Mouse (Mus musculus) neural tube, embryonic 12.5 days (tissue): ENCODE results near the gene Cbx7. TPM values are rescaled to one million over a fixed set of nuclear protein-coding genes. Genes with fewer than 3 reads are reported as not detected.

Experiments used
- ATAC-seq: fragments of 200-750 bp; cut with Nextera tagmentation; 2 replicates; pipeline ENCODE4 v1.8.0; 2017; ENCODE audit warnings: low read depth, mild to moderate bottlenecking, moderate TSS enrichment, moderate library complexity; ENCODE audit not compliant: low FRiP score
- H3K27ac ChIP-seq: fragments of 300-500 bp; sonication (generic); 2 replicates; pipeline ENCODE4 v1.5.1; 2016
- H3K27me3 ChIP-seq: fragments of 300-500 bp; sonication (generic); replicated peaks from 2 replicates; pipeline ENCODE4 v1.6.1; 2016; ENCODE audit warnings: mild to moderate bottlenecking
- H3K36me3 ChIP-seq: fragments of 300-500 bp; sonication (generic); 2 replicates; pipeline ENCODE4 v1.6.1; 2016; ENCODE audit warnings: mild to moderate bottlenecking
- H3K4me1 ChIP-seq: fragments of 300-500 bp; sonication (generic); 2 replicates; pipeline ENCODE4 v1.6.1; 2016
- H3K4me2 ChIP-seq: fragments of 300-500 bp; sonication (generic); replicated peaks from 2 replicates; pipeline ENCODE4 v1.6.1; 2016; ENCODE audit warnings: mild to moderate bottlenecking
- H3K4me3 ChIP-seq: fragments of 300-500 bp; sonication (generic); 2 replicates; pipeline ENCODE4 v1.5.1; 2016
- H3K9ac ChIP-seq: fragments of 300-500 bp; sonication (generic); 2 replicates; pipeline ENCODE4 v1.6.1; 2016; ENCODE audit warnings: mild to moderate bottlenecking
- H3K9me3 ChIP-seq: fragments of 300-500 bp; sonication (generic); 2 replicates; pipeline ENCODE4 v1.6.1; 2016; ENCODE audit warnings: mild to moderate bottlenecking
- WGBS: fragments of 180-500 bp; shearing (Covaris S2); methylation state at CpG from one replicate; pipeline ENCODE4 v1.1.7; 2016; 5-methylcytosine and 5-hydroxymethylcytosine counted together
- polyA plus RNA-seq: library from polyadenylated mRNA; unstranded; fragments of >200 nt; fragmentation: Nextera tagmentation; extraction: Ambion mirVana; gene quantifications from 2 replicates; pipeline ENCODE4 v1.2.1, GENCODE M21; 2016

The Cbx7 gene
- polyA plus RNA-seq, 1 experiment from 2014 or later = 2.7 TPM

DNA sequence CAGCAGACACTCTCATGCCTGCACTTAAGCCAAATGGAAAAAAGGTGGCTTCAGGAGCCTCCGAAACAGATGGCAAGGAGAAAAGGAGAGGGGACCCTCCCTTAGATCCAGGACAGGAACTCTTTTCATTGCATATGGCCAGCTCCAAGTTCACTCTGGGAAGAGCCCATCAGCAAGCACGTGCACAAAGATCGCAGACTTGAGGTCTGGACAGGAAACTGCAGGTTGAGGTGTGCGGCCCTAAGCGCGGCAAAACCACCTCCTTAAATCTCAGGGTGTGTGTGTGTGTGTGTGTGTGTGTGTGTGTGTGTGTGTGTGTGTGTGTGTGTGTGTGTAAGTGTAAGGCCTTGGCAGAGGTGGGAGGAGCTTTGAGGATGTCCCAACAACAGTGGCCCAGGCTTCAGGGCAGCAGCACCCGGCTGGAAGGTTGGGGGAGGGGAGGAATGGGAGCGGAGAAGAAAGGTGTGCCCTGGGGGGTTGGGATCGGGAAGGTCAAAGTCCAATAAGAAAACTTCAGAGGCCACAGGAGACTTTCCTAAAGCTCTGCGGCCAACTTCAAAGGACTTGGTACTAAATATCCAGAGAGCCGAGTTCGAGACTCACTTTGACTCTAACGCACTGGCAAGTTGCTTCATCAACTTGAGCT lies 39.3 kb downstream of the Cbx7 start:
- H3K9me3 ChIP-seq = no peaks in the 10 kb centered on the region
- H3K4me3 ChIP-seq = peak overlapping the region; percentile 55; the same call in 1 of the 2 replicates
- H3K27ac ChIP-seq = no peak overlapping the region
- H3K4me1 ChIP-seq = peaks cover 15% of the 10 kb centered on the region
- no peaks in the 10 kb centered on the region for H3K36me3 ChIP-seq
- H3K9ac ChIP-seq = no peak overlapping the region
- 19% methylated on average over 13 of the region's 13 CpGs for WGBS
- H3K4me2 ChIP-seq = peak overlapping the region; percentile 84
- peaks cover 28% of the 10 kb centered on the region for H3K27me3 ChIP-seq
- ATAC-seq = no peak

DNA sequence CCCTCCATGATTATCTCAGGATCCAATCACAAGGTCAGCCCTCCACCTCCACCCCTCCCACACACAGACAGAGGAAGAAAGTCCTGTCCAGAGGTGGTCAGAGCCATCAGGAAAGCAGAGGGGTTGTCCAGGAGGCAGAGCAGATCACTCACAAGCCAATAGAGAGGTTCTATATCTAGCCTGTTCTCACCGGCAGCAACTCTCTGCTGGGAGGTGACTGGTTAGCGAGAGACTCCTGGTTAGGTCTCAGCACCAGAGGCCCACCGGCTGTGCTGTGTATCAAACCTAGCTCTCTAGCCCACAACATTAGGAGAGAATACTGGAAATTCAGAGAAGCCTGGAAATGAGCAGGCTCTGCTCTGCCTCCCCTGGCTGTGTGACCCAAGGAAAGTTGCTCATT lies 41.2 kb downstream of the Cbx7 start:
- 84% methylated on average over 3 of the region's 3 CpGs for WGBS

DNA sequence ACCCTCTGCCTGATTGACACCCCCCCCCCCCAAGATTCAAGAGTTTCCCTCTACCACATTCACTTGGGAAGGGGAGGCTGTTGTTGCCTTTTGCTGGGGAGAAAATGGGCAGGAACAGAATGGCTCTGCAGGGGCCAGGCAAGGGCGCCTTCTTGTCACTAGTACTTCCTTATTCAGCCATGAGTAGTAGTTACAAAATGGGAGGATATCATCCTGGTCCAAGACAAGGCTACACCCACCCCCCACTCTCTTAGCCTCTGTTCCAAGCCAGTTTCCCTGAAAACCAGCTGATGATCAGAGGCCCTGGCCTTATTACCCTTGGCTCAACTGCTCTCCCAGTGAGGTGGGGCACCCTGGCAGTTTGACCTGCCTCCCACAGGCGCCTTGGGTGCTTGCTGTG lies 42.2 kb downstream of the Cbx7 start:
- H3K9ac ChIP-seq = no peak overlapping the region
- no peaks in the 10 kb centered on the region for H3K36me3 ChIP-seq
- no peaks in the 10 kb centered on the region for H3K9me3 ChIP-seq
- peaks cover 27% of the 10 kb centered on the region for H3K27me3 ChIP-seq
- H3K4me3 ChIP-seq = no peak overlapping the region
- WGBS = 82% methylated on average over 2 of the region's 2 CpGs
- no peak for ATAC-seq
- no peak overlapping the region for H3K4me2 ChIP-seq
- peaks cover 14% of the 10 kb centered on the region for H3K4me1 ChIP-seq
- no peak overlapping the region for H3K27ac ChIP-seq

More for the DNA sequence above, 41.2 kb downstream of the Cbx7 start:
- H3K9ac ChIP-seq = no peak overlapping the region
- no peak overlapping the region for H3K4me3 ChIP-seq
- H3K9me3 ChIP-seq = no peaks in the 10 kb centered on the region
- H3K27ac ChIP-seq = no peak overlapping the region
- peaks cover 15% of the 10 kb centered on the region for H3K4me1 ChIP-seq
- ATAC-seq = no peak
- H3K27me3 ChIP-seq = peaks cover 28% of the 10 kb centered on the region
- H3K4me2 ChIP-seq = no peak overlapping the region
- no peaks in the 10 kb centered on the region for H3K36me3 ChIP-seq

DNA sequence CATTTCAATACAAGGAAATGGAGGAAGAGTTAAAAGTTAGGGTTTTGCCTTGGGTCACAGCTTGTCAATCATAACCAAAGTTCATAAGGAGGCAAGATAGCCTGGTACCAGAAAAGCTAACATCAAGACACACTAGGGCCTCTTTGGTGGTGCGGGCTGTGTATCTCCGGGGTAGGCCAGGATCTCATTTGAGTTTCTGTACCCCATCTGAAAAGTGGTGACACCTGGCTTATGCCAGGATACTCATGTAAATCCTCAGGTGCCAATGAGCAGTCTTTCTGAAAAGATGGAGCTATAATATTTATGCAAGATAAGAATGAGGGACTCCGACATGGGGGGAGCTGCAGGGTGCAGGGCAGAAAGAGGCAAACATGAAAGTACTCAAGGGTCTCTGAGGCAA lies 42.6 kb downstream of the Cbx7 start:
- Histone ChIP-seq H3K27ac (no peak overlapping the region), H3K4me1 (peaks cover 10% of the 10 kb centered on the region), H3K36me3 (no peaks in the 10 kb centered on the region), H3K27me3 (peaks cover 23% of the 10 kb centered on the region), H3K4me3 (no peak overlapping the region), H3K9me3 (no peaks in the 10 kb centered on the region), H3K9ac (no peak overlapping the region), H3K4me2 (peak overlapping the region; percentile 80)
- WGBS = 88% methylated on average over 3 of the region's 3 CpGs
- no peak for ATAC-seq

DNA sequence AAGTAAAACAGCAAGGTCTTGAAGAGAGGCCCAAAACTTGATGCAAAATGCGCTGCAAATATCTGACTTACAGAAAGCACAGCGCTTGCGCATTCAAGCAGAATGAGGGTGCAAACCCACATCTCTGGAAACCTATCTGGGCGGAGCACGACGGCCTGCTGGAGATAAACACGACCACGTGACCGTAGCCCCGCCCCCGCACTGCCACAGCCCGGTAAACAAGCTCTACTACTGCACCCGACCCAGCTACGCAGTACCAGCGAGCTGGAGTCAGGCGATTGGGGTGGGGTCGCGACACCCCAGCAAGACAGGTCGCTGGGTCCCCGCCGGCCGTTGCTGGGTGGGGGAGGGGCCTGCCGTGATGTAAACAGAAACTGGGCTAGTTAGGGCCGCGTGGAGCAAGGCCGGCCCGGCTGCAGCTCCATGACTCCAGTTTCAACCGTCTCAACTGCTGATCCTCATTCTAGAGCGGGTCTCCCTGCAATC lies 43.2 kb downstream of the Cbx7 start:
- H3K27ac ChIP-seq = no peak overlapping the region
- peak overlapping the region; percentile 80 for H3K4me2 ChIP-seq
- H3K9ac ChIP-seq = peak overlapping the region; percentile 67
- H3K36me3 ChIP-seq = no peaks in the 10 kb centered on the region
- H3K27me3 ChIP-seq = peaks cover 16% of the 10 kb centered on the region
- peak overlapping the region; percentile 53 for H3K4me3 ChIP-seq
- WGBS = under 1% methylated on average over 29 of the region's 29 CpGs
- peak; percentile 78 for ATAC-seq
- H3K9me3 ChIP-seq = no peaks in the 10 kb centered on the region
- H3K4me1 ChIP-seq = peaks cover 9% of the 10 kb centered on the region

DNA sequence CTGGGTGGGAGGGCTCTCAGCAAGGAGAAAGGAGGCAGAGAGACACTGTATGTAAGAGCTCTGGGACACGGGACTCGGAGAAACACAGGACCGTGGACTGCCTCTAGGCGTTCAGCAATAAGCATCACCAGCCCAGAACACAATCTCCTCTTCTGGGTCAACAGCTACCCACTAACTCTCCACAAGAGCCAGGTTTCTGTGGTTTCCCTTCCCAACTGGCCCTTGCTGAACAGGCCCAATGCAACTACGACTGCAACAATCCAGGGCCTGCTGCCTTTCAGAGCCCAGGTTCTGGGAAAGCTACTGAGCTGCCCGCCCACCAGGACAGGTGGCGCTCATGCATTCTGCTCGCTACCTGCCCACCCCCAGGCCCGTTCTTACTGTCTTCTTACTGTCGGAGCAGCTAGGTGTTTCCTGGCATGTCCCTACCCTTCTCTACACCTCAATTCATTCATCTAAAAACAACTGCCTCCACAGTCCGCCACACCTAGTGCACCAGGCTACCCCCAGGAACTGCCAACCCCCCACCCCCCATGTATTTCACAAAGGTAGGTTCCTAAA lies 44.0 kb downstream of the Cbx7 start:
- ATAC-seq = no peak
- 75% methylated on average over 11 of the region's 11 CpGs for WGBS
- Histone ChIP-seq H3K27me3 (peaks cover 10% of the 10 kb centered on the region), H3K4me3 (peak overlapping the region; percentile 53; the same call in 1 of the 2 replicates), H3K4me1 (peaks cover 5% of the 10 kb centered on the region; the same call in 1 of the 2 replicates), H3K9ac (peak overlapping the region; percentile 67; the same call in 1 of the 2 replicates), H3K9me3 (no peaks in the 10 kb centered on the region), H3K27ac (no peak overlapping the region), H3K4me2 (peak overlapping the region; percentile 80), H3K36me3 (no peaks in the 10 kb centered on the region)

DNA sequence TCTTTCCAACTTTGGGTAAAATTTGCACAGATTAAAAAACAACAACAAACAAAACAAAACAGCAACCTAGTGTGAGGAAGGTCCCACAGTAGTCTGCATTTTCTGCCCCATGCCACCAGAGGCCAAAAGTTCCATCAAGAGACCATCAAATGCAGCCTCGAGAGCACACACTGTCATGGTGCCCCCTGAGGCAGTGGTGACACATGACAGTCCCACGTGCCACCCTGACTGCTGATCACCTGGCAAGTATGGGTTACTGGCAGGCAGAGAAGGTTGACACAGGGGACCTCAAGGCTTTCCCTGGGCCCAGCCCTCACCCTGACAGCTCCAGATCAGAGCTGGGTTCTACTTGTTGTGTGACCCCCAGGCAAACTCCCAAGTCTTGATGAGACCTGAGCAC lies 51.1 kb downstream of the Cbx7 start:
- no peak for ATAC-seq
- no peak overlapping the region for H3K9ac ChIP-seq
- WGBS = 57% methylated on average over 2 of the region's 2 CpGs
- H3K4me1 ChIP-seq = no peaks in the 10 kb centered on the region
- H3K27me3 ChIP-seq = no peaks in the 10 kb centered on the region
- no peak overlapping the region for H3K4me3 ChIP-seq
- no peak overlapping the region for H3K4me2 ChIP-seq
- no peaks in the 10 kb centered on the region for H3K9me3 ChIP-seq
- H3K36me3 ChIP-seq = peaks cover 15% of the 10 kb centered on the region
- no peak overlapping the region for H3K27ac ChIP-seq

DNA sequence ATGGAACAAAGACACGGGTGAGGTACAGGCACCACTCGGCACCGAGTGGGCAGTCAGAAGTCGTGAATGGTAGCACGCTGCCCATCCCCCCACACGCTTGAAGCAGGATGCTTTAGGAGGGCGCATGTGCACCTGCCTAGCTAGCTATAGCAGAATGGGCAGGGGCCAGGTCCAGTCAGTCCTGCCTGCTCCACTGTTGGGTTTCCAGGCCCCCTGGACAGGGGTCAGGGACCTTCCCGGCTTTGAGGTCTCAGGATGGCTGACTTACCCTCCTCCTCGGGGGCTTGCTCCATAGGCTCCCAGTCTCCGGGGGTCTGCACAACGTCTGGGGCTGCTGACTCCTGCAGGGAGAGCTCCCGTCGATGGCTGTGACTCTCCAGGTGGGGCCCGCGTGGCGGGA lies 52.4 kb downstream of the Cbx7 start:
- no peaks in the 10 kb centered on the region for H3K9me3 ChIP-seq
- H3K9ac ChIP-seq = no peak overlapping the region
- no peaks in the 10 kb centered on the region for H3K27me3 ChIP-seq
- WGBS = 95% methylated on average over 16 of the region's 16 CpGs
- H3K4me3 ChIP-seq = no peak overlapping the region
- peaks cover 15% of the 10 kb centered on the region for H3K36me3 ChIP-seq
- no peak overlapping the region for H3K27ac ChIP-seq
- H3K4me1 ChIP-seq = no peaks in the 10 kb centered on the region
- no peak overlapping the region for H3K4me2 ChIP-seq
- ATAC-seq = no peak

DNA sequence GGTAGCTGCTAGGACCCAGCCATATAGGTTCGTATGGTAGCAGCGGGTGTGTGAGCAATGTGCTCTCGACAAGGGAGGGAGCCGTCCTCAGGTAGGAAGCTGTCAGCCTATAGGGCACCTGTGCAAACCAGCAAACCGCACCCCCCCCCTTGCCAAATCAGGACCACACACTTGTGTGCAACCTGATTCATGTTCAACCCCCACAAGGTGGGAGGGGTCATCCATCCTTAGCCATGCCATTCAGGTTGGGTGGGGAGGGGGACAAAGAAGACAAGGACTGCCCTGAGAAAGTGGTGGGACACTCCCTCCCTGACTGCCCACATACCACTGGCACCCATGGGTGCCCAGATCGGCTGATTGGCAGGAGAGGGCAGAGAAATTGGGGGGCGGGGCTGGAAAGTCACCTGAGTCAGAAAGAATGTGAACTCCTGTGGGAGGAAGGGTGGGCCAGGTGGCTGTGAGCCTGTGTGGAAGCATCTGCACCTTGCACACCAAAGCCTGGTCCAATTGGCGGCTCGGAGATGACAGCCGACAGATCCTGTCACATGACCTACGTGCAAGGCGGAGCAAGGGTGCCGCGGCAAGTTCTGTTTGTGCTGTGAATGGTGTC lies 53.7 kb downstream of the Cbx7 start:
- no peak for ATAC-seq
- Histone ChIP-seq H3K4me1 (no peaks in the 10 kb centered on the region), H3K36me3 (peaks cover 15% of the 10 kb centered on the region), H3K4me2 (no peak overlapping the region), H3K27ac (no peak overlapping the region), H3K9ac (no peak overlapping the region), H3K9me3 (no peaks in the 10 kb centered on the region), H3K27me3 (no peaks in the 10 kb centered on the region), H3K4me3 (no peak overlapping the region)
- WGBS = 93% methylated on average over 14 of the region's 14 CpGs

DNA sequence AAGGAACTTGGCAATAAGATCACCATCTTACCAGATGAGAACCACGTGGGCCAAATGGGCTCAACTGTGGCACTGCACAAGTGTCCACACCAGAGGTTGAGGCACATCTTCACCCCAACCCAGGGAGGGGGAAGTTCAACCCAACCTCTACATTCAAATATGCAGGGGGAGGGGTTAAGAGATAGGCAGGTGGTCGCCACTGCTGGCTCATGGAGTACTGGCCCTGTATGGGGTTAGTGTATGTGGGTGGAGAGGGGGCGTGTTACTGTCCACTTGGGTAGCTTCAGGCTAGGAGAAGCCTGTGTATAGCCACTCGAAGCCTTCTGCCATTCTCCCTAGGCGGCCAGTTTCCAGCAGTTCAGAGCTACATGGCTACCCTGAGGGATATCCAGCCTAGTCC lies 54.8 kb downstream of the Cbx7 start:
- H3K9me3 ChIP-seq = no peaks in the 10 kb centered on the region

DNA sequence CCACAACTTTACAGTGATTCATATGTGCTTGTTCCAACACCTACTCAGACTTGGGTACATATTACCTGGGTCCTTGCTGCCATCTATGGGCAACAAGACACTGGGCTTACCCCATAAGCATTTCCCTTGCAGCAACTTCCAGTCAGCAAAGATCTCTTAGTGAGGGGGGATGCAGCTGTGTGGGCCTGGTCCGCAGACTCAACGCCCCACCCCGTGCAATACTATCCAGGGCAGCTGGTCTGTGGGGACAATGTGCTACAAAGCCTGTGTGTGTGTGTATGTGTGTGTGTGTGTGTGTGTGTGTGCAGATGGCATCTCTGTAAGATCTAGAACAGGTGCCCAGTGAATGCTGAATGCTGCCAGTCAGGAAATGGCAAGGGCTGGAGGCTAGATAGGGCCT lies 56.6 kb downstream of the Cbx7 start:
- Histone ChIP-seq H3K4me2 (no peak overlapping the region), H3K9ac (no peak overlapping the region), H3K36me3 (peaks cover 15% of the 10 kb centered on the region), H3K9me3 (no peaks in the 10 kb centered on the region), H3K27me3 (no peaks in the 10 kb centered on the region), H3K4me1 (no peaks in the 10 kb centered on the region), H3K4me3 (no peak overlapping the region), H3K27ac (no peak overlapping the region)
- ATAC-seq = no peak
- 83% methylated on average over 3 of the region's 3 CpGs for WGBS

More for the DNA sequence above, 54.8 kb downstream of the Cbx7 start:
- 80% methylated on average over 5 of the region's 5 CpGs for WGBS
- Histone ChIP-seq H3K9ac (no peak overlapping the region), H3K27ac (no peak overlapping the region), H3K4me3 (no peak overlapping the region), H3K4me2 (no peak overlapping the region), H3K36me3 (peaks cover 15% of the 10 kb centered on the region), H3K27me3 (no peaks in the 10 kb centered on the region), H3K4me1 (no peaks in the 10 kb centered on the region)
- no peak for ATAC-seq

DNA sequence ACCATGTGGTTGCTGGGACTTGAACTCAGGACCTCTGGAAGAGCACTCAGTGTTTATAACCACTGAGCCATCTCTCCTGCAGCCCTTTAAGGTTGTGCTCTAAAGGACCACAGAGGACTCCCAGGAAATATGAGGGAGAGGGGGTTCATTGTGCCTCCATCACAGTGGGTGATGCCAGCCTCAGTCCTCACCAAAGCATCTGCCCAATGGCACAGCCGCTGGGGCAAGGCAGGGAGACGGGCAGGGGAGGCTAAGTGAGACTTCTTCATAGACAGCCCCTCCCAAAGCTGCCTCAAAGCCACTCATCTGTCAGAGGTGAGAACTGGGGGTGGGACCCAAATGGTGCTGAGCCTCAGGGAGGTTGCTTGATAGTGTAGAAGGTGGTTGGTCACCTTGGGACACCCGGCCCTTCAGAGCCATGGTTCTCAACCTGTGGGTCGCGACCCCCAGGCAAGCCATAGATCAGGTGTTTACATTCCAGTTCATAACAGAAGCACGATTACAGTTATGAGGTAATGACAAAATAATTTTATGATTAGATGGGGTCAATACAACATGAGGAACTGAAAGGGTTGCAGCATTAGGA lies 57.1 kb downstream of the Cbx7 start:
- Histone ChIP-seq H3K9me3 (no peaks in the 10 kb centered on the region), H3K4me1 (no peaks in the 10 kb centered on the region), H3K36me3 (peaks cover 15% of the 10 kb centered on the region), H3K27me3 (no peaks in the 10 kb centered on the region), H3K4me2 (no peak overlapping the region), H3K27ac (no peak overlapping the region), H3K9ac (no peak overlapping the region), H3K4me3 (no peak overlapping the region)
- WGBS = 91% methylated on average over 6 of the region's 6 CpGs
- ATAC-seq = no peak
